Mouse (Mus musculus): ENCODE results near the gene Slc26a3.

GRCm38 (mm10) chr12:31520119-31520518 lies 129.4 kb downstream of the Slc26a3 start:
- TF ChIP-seq POLR2A (IDR thresholded peaks at IDR 0.05; ENCODE audit: extremely low read depth, insufficient read depth, low read length) (no peak), CTCF (IDR thresholded peaks at IDR 0.05; ENCODE audit: low read depth, low read length) (no peak)

Measured in liver, adult 2 months (tissue).